Mouse (Mus musculus): ENCODE data around the gene Ripply3. TPM values are rescaled to one million over a fixed set of nuclear protein-coding genes. Genes with fewer than 3 reads are reported as not detected.
A peak's percentile ranks its signal among the peaks of the same experiment; 100 is the strongest.

Ripply3 gene
- polyA plus RNA-seq, 1 experiment from 2014 or later, result 73.9 TPM

GRCm38 (mm10) chr16:94313229-94314030, 14.8 kb upstream of the Ripply3 start, which contains the start of gene Hlcs:
Hlcs (minus strand) TSS chr16:94313571.
- peak within 1 kb of the TSS; percentile 77 for H3K4me2 ChIP-seq (replicated peaks; ENCODE audit: low read depth, low read length)
- H3K27ac ChIP-seq (ENCODE audit: low read length), result peak within 1 kb of the TSS; percentile 99
- no peaks in the 10 kb centered on the region for H3K9me3 ChIP-seq (ENCODE audit: low read length)
- H3K27me3 ChIP-seq (replicated peaks; ENCODE audit: insufficient read depth, low read length), result no peaks in the 10 kb centered on the region
- no peaks in the 10 kb centered on the region for H3K4me1 ChIP-seq (ENCODE audit: insufficient read depth, low read depth, low read length)
- WGBS, result 1% methylated on average over 44 of the region's 64 CpGs
- peak; percentile 98 for DNase-seq (ENCODE audit: low spot score)
- ATAC-seq, result peak; percentile 93
- peak within 1 kb of the TSS; percentile 80 for H3K9ac ChIP-seq (replicated peaks; ENCODE audit: low read depth)
- H3K36me3 ChIP-seq (ENCODE audit: insufficient read depth, low read length), result no peaks in the 10 kb centered on the region
- H3K4me3 ChIP-seq (ENCODE audit: low read depth, low read length), result peak within 1 kb of the TSS; percentile 72
- TF ChIP-seq EP300 (IDR thresholded peaks at IDR 0.05) (no peak), CTCF (IDR thresholded peaks at IDR 0.05) (peak; percentile 96)

GRCm38 (mm10) chr16:94314626-94315025, 13.6 kb upstream of the Ripply3 start:
- Histone ChIP-seq H3K36me3 (ENCODE audit: insufficient read depth, low read length) (no peaks in the 10 kb centered on the region), H3K27ac (ENCODE audit: low read length) (no peak overlapping the region), H3K4me1 (ENCODE audit: insufficient read depth, low read depth, low read length) (no peaks in the 10 kb centered on the region), H3K27me3 (replicated peaks; ENCODE audit: insufficient read depth, low read length) (no peaks in the 10 kb centered on the region), H3K4me2 (replicated peaks; ENCODE audit: low read depth, low read length) (no peak overlapping the region), H3K4me3 (ENCODE audit: low read depth, low read length) (no peak overlapping the region), H3K9ac (replicated peaks; ENCODE audit: low read depth) (no peak overlapping the region), H3K9me3 (ENCODE audit: low read length) (no peaks in the 10 kb centered on the region)
- DNase-seq (ENCODE audit: low spot score), result no peak
- 95% methylated on average over 5 of the region's 5 CpGs for WGBS
- no peak for TF ChIP-seq EP300 (IDR thresholded peaks at IDR 0.05)
- no peak for TF ChIP-seq CTCF (IDR thresholded peaks at IDR 0.05)
- no peak for ATAC-seq

- no peak overlapping the region for H3K4me3 ChIP-seq (ENCODE audit: low read depth, low read length)
- WGBS, result 24% methylated on average over 1 of the region's 1 CpGs
- ATAC-seq (no peak), DNase-seq (ENCODE audit: low spot score) (no peak)
- H3K4me2 ChIP-seq (replicated peaks; ENCODE audit: low read depth, low read length), result no peak overlapping the region
- TF ChIP-seq EP300 (IDR thresholded peaks at IDR 0.05) (no peak), CTCF (IDR thresholded peaks at IDR 0.05) (no peak)
- no peaks in the 10 kb centered on the region for H3K36me3 ChIP-seq (ENCODE audit: insufficient read depth, low read length)
- H3K9ac ChIP-seq (replicated peaks; ENCODE audit: low read depth), result no peak overlapping the region
- no peaks in the 10 kb centered on the region for H3K9me3 ChIP-seq (ENCODE audit: low read length)
- no peak overlapping the region for H3K27ac ChIP-seq (ENCODE audit: low read length)
- no peaks in the 10 kb centered on the region for H3K27me3 ChIP-seq (replicated peaks; ENCODE audit: insufficient read depth, low read length)
- no peaks in the 10 kb centered on the region for H3K4me1 ChIP-seq (ENCODE audit: insufficient read depth, low read depth, low read length)
Observed at GRCm38 (mm10) chr16:94315215-94315614, 13.0 kb upstream of the Ripply3 start.

GRCm38 (mm10) chr16:94317752-94318151, 10.5 kb upstream of the Ripply3 start:
- ATAC-seq (peak; percentile 6; the same call in 1 of the 2 replicates), DNase-seq (ENCODE audit: low spot score) (peak; percentile 61)
- Histone ChIP-seq H3K27me3 (replicated peaks; ENCODE audit: insufficient read depth, low read length) (no peaks in the 10 kb centered on the region), H3K27ac (ENCODE audit: low read length) (no peak overlapping the region), H3K4me1 (ENCODE audit: insufficient read depth, low read depth, low read length) (no peaks in the 10 kb centered on the region), H3K4me3 (ENCODE audit: low read depth, low read length) (no peak overlapping the region), H3K4me2 (replicated peaks; ENCODE audit: low read depth, low read length) (no peak overlapping the region), H3K9me3 (ENCODE audit: low read length) (no peaks in the 10 kb centered on the region), H3K36me3 (ENCODE audit: insufficient read depth, low read length) (no peaks in the 10 kb centered on the region), H3K9ac (replicated peaks; ENCODE audit: low read depth) (no peak overlapping the region)
- 54% methylated on average over 5 of the region's 5 CpGs for WGBS
- TF ChIP-seq CTCF (IDR thresholded peaks at IDR 0.05), result no peak
- TF ChIP-seq EP300 (IDR thresholded peaks at IDR 0.05), result peak; percentile 90

GRCm38 (mm10) chr16:94320223-94320622, 8.0 kb upstream of the Ripply3 start:
- H3K36me3 ChIP-seq (ENCODE audit: insufficient read depth, low read length), result no peaks in the 10 kb centered on the region
- no peak for TF ChIP-seq CTCF (IDR thresholded peaks at IDR 0.05)
- no peak for TF ChIP-seq EP300 (IDR thresholded peaks at IDR 0.05)
- no peak overlapping the region for H3K4me2 ChIP-seq (replicated peaks; ENCODE audit: low read depth, low read length)
- DNase-seq (ENCODE audit: low spot score) (no peak), ATAC-seq (no peak)
- no peak overlapping the region for H3K4me3 ChIP-seq (ENCODE audit: low read depth, low read length)
- WGBS, result 83% methylated on average over 5 of the region's 5 CpGs
- H3K27ac ChIP-seq (ENCODE audit: low read length), result no peak overlapping the region
- H3K9ac ChIP-seq (replicated peaks; ENCODE audit: low read depth), result no peak overlapping the region
- no peaks in the 10 kb centered on the region for H3K27me3 ChIP-seq (replicated peaks; ENCODE audit: insufficient read depth, low read length)
- no peaks in the 10 kb centered on the region for H3K9me3 ChIP-seq (ENCODE audit: low read length)
- H3K4me1 ChIP-seq (ENCODE audit: insufficient read depth, low read depth, low read length), result no peaks in the 10 kb centered on the region

DNA sequence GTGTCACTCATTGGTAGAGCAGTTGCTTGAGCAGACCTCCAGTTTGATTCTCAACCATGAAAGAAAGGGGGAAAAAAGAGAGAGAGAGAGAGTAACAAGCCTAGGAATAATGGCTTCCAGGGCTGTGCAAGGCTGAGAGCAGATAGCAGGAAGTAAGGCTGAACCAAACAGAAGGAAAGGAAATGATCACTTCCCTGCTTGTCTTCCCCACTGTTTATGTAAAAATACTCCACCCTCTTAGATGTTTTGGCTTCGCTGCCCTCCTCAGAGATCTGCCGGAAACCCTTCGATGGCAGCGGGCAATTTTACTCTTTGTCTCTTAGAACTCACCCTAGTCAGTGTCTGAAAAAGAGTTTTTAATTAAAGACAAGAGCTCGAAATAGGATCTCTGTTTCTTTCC, 4.5 kb upstream of the Ripply3 start:
- Histone ChIP-seq H3K9me3 (ENCODE audit: low read length) (no peaks in the 10 kb centered on the region), H3K4me1 (ENCODE audit: insufficient read depth, low read depth, low read length) (no peaks in the 10 kb centered on the region), H3K27me3 (replicated peaks; ENCODE audit: insufficient read depth, low read length) (no peaks in the 10 kb centered on the region), H3K36me3 (ENCODE audit: insufficient read depth, low read length) (no peaks in the 10 kb centered on the region), H3K4me3 (ENCODE audit: low read depth, low read length) (no peak overlapping the region), H3K4me2 (replicated peaks; ENCODE audit: low read depth, low read length) (no peak overlapping the region), H3K27ac (ENCODE audit: low read length) (peak overlapping the region; percentile 57), H3K9ac (replicated peaks; ENCODE audit: low read depth) (no peak overlapping the region)
- ATAC-seq (peak; percentile 63), DNase-seq (ENCODE audit: low spot score) (peak; percentile 58)
- 43% methylated on average over 5 of the region's 5 CpGs for WGBS
- TF ChIP-seq EP300 (IDR thresholded peaks at IDR 0.05) (peak; percentile 79), CTCF (IDR thresholded peaks at IDR 0.05) (0 out of 2 replicates have a peak, but pooled peaks have one; percentile 1)

Measured in lung, postnatal 0 days (tissue).